Mouse (Mus musculus): ENCODE results near the gene Hist1h4b. TPM values are rescaled to one million over a fixed set of nuclear protein-coding genes. Genes with fewer than 3 reads are reported as not detected.
"Not testable (repeated sequence)": the region's sequence is repeated elsewhere in the genome, so short reads cannot be mapped to it uniquely, and the experiment has no call there.

Hist1h4b gene
- polyA plus RNA-seq, 1 experiment = 27.4 TPM

DNA sequence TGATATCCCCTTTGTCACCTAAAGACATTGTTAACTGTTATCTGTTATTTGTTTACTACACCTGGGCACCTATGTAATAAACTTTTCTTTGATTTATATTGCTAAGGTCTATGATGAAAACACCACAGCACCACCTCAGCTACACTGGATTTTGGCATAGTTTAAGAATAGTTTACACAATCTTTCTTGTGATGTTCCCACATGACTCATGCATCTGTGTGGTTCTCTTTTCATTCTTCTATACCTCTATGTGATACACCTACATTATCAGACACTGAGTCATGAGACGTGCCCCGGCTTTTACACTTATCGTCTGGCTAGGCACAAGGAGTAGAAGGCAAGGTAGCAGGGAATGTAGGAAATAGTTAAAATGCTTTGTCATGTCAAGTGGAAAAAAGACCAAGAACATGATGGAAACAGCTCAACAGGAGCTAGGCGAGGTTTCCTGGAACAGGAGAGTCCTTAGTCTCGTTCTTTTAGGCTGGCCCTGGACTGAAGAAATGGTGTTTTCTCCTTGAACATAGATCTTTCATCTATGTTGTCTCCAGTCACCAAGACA lies 7.2 kb upstream of the Hist1h4b start:
- no peaks in the 10 kb centered on the region for H3K27me3 ChIP-seq (ENCODE audit: control insufficient read depth, insufficient read depth, low read length)
- H3K4me1 ChIP-seq (ENCODE audit: control insufficient read depth, insufficient read depth, insufficient read length) = no peaks in the 10 kb centered on the region; the same call in none of the 2 replicates
- no peaks in the 10 kb centered on the region for H3K36me3 ChIP-seq (ENCODE audit: control insufficient read depth, insufficient read depth, low read length)
- no peak for DNase-seq (ENCODE audit: low read depth in 1 of 2, low spot score in 2 of 2)
- WGBS = 92% methylated on average over 5 of the region's 5 CpGs
- no peak overlapping the region for H3K27ac ChIP-seq (ENCODE audit: insufficient read depth, low read length)
- no peak overlapping the region for H3K4me3 ChIP-seq (ENCODE audit: extremely low read depth, insufficient read depth, insufficient read length)
- no peak for TF ChIP-seq POLR2A (IDR thresholded peaks at IDR 0.05; ENCODE audit: low read depth, low read length)
- no peak for TF ChIP-seq CTCF (IDR thresholded peaks at IDR 0.05; ENCODE audit: extremely low read depth, insufficient read depth, insufficient read length, insufficient replicate concordance)

DNA sequence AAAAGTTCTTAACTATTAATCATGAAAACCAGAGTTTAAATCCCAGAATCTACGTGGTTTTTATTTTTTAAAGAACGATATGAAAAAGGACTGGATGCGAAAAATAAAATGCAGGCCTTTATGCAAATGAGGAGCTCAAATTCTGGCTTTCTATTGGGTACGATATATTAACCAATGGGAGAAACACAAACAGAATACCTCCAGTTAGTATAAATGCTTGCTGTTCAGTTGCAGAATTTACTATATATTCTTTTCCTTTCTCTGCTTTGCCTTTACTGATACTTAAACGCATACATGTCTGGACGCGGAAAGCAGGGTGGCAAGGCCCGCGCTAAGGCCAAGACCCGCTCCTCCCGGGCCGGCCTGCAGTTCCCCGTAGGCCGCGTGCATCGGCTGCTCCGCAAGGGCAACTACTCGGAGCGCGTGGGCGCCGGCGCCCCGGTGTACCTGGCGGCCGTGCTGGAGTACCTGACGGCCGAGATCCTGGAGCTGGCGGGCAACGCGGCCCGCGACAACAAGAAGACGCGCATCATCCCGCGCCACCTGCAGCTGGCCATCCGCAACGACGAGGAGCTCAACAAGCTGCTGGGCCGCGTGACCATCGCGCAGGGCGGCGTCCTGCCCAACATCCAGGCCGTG lies 5.9 kb upstream of the Hist1h4b start, which contains the start of gene Hist1h2ab:
Gene Hist1h2ab, plus strand, starts transcription at position 288 of the 639 bp plus-strand sequence.
- TF ChIP-seq POLR2A (IDR thresholded peaks at IDR 0.05; ENCODE audit: low read depth, low read length) = peak; percentile 9; the same call in 1 of the 2 replicates
- WGBS = 1% methylated on average over 35 of the region's 47 CpGs
- not testable (repeated sequence) for H3K27me3 ChIP-seq (ENCODE audit: control insufficient read depth, insufficient read depth, low read length); H3K36me3 ChIP-seq (ENCODE audit: control insufficient read depth, insufficient read depth, low read length); H3K4me1 ChIP-seq (ENCODE audit: control insufficient read depth, insufficient read depth, insufficient read length)
- Histone ChIP-seq H3K4me3 (ENCODE audit: extremely low read depth, insufficient read depth, insufficient read length) (peak within 1 kb of the TSS; percentile 48), H3K27ac (ENCODE audit: insufficient read depth, low read length) (peak within 1 kb of the TSS; percentile 89)
- DNase-seq (ENCODE audit: low read depth in 1 of 2, low spot score in 2 of 2) = peak in 1 of 2 experiments; percentile 66

DNA sequence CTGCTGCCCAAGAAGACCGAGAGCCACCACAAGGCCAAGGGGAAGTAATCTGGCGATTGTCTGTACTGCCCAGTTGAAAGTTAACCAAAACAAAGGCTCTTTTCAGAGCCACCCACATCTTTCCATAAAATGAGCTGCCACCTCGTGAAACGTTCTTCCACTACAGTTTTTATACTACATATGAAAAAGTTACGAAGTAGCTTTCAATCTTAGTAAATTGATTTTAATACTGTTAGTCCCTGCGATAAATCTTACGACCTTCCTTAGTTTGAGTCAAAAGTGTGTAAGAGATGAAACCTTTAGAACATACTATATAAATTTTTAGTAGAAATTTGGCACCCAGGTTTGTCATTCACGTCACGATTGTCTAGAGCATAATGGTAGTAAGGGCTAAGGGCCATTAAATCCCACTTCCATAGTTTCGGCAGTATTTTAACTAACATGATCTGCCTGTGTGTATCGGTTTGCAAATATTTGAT lies 5.3 kb upstream of the Hist1h4b start:
- peak overlapping the region; percentile 87 for H3K27ac ChIP-seq (ENCODE audit: insufficient read depth, low read length)
- no peaks in the 10 kb centered on the region for H3K27me3 ChIP-seq (ENCODE audit: control insufficient read depth, insufficient read depth, low read length)
- WGBS = 2% methylated on average over 11 of the region's 11 CpGs
- no peak for DNase-seq (ENCODE audit: low read depth in 1 of 2, low spot score in 2 of 2)
- no peaks in the 10 kb centered on the region; the same call in 1 of the 2 replicates for H3K4me1 ChIP-seq (ENCODE audit: control insufficient read depth, insufficient read depth, insufficient read length)
- H3K4me3 ChIP-seq (ENCODE audit: extremely low read depth, insufficient read depth, insufficient read length) = peak overlapping the region; percentile 38
- TF ChIP-seq CTCF (IDR thresholded peaks at IDR 0.05; ENCODE audit: extremely low read depth, insufficient read depth, insufficient read length, insufficient replicate concordance) (no peak), POLR2A (IDR thresholded peaks at IDR 0.05; ENCODE audit: low read depth, low read length) (no peak)
- no peaks in the 10 kb centered on the region for H3K36me3 ChIP-seq (ENCODE audit: control insufficient read depth, insufficient read depth, low read length)

- H3K27me3 ChIP-seq (ENCODE audit: control insufficient read depth, insufficient read depth, low read length); H3K36me3 ChIP-seq (ENCODE audit: control insufficient read depth, insufficient read depth, low read length); H3K4me1 ChIP-seq (ENCODE audit: control insufficient read depth, insufficient read depth, insufficient read length): not testable (repeated sequence)
- H3K27ac ChIP-seq (ENCODE audit: insufficient read depth, low read length) = peak within 1 kb of the TSS; percentile 89
- WGBS = under 1% methylated on average over 18 of the region's 47 CpGs
- peak within 1 kb of the TSS; percentile 48 for H3K4me3 ChIP-seq (ENCODE audit: extremely low read depth, insufficient read depth, insufficient read length)
- peak; percentile 73 to 84 for DNase-seq (ENCODE audit: low read depth in 1 of 2, low spot score in 2 of 2)
These were observed 4.6 kb upstream of the Hist1h4b start, which contains the start of gene Hist1h3b for GRCm38 (mm10) chr13:23752067-23752741. Hist1h3b (plus strand) TSS chr13:23752267.

GRCm38 (mm10) chr13:23752742-23753172 lies 4.1 kb upstream of the Hist1h4b start:
- Histone ChIP-seq H3K4me1 (ENCODE audit: control insufficient read depth, insufficient read depth, insufficient read length) (peaks cover 2% of the 10 kb centered on the region; the same call in 1 of the 2 replicates), H3K36me3 (ENCODE audit: control insufficient read depth, insufficient read depth, low read length) (no peaks in the 10 kb centered on the region), H3K4me3 (ENCODE audit: extremely low read depth, insufficient read depth, insufficient read length) (no peak overlapping the region; the same call in 1 of the 2 replicates), H3K27ac (ENCODE audit: insufficient read depth, low read length) (no peak overlapping the region), H3K27me3 (ENCODE audit: control insufficient read depth, insufficient read depth, low read length) (no peaks in the 10 kb centered on the region)
- no peak for TF ChIP-seq CTCF (IDR thresholded peaks at IDR 0.05; ENCODE audit: extremely low read depth, insufficient read depth, insufficient read length, insufficient replicate concordance)
- no peak for TF ChIP-seq POLR2A (IDR thresholded peaks at IDR 0.05; ENCODE audit: low read depth, low read length)
- DNase-seq (ENCODE audit: low read depth in 1 of 2, low spot score in 2 of 2) = no peak
- 12% methylated on average over 6 of the region's 6 CpGs for WGBS

DNA sequence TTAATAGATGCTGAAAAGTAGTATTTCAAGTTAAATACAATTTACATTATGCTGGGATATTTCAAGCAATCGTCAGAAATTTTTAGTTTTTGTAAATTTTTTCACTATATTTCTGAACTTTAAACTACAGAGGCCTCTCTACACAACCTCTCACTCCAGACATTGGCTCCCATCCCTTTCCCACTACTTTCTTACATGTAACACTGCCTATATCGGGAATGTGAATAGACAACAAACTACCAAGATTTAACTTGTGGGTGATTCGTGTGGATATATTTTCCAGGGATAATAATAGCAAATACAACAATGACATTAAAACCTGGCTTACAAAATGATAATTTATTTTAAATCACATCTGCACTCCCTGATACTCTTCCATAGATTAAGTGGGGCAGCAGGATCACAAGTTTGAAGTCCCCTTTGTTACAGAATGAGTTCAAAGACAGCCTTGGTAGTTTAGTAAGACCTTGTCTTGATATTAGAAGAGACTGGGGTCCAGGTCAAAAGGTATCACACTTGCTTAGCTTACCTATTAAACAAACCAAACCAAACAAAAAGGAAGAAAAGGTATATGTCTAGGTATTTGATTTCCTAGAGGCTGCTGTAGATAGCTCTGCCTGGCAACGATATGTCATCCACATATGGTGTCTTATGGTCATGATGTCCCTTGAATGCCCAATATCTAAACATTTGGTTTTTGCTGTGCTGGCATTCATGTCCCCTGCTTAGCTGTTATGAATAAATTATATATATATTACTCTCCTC lies 3.3 kb upstream of the Hist1h4b start:
- Histone ChIP-seq H3K27me3 (ENCODE audit: control insufficient read depth, insufficient read depth, low read length) (no peaks in the 10 kb centered on the region), H3K4me1 (ENCODE audit: control insufficient read depth, insufficient read depth, insufficient read length) (peaks cover 2% of the 10 kb centered on the region; the same call in 1 of the 2 replicates), H3K27ac (ENCODE audit: insufficient read depth, low read length) (no peak overlapping the region), H3K4me3 (ENCODE audit: extremely low read depth, insufficient read depth, insufficient read length) (no peak overlapping the region), H3K36me3 (ENCODE audit: control insufficient read depth, insufficient read depth, low read length) (no peaks in the 10 kb centered on the region)
- TF ChIP-seq POLR2A (IDR thresholded peaks at IDR 0.05; ENCODE audit: low read depth, low read length) (no peak), CTCF (IDR thresholded peaks at IDR 0.05; ENCODE audit: extremely low read depth, insufficient read depth, insufficient read length, insufficient replicate concordance) (no peak)
- WGBS = 71% methylated on average over 4 of the region's 4 CpGs
- DNase-seq (ENCODE audit: low read depth in 1 of 2, low spot score in 2 of 2) = no peak

Data from spleen, adult 2 months (tissue).